Mouse (Mus musculus) embryonic facial prominence, embryonic 10.5 days (tissue): Measurements from ENCODE around the gene Slc39a11. TPM values are rescaled to one million over a fixed set of nuclear protein-coding genes. Genes with fewer than 3 reads are reported as not detected.

Experiments used
- DNase-seq: peaks from one replicate; pipeline ENCODE4 v3.0.0-alpha.2; 2017; ENCODE audit warnings: low spot score
- H3K27ac ChIP-seq: fragments of 300-500 bp; sonication (generic); replicated peaks from 2 replicates; pipeline ENCODE4 v1.5.1; 2016; ENCODE audit warnings: mild to moderate bottlenecking
- H3K27me3 ChIP-seq: fragments of 300-500 bp; sonication (generic); replicated peaks from 2 replicates; pipeline ENCODE4 v1.6.1; 2016; ENCODE audit warnings: low read depth, mild to moderate bottlenecking; ENCODE audit not compliant: poor library complexity, severe bottlenecking
- H3K36me3 ChIP-seq: fragments of 300-500 bp; sonication (generic); replicated peaks from 2 replicates; pipeline ENCODE4 v1.6.1; 2016; ENCODE audit warnings: mild to moderate bottlenecking, moderate library complexity
- H3K4me1 ChIP-seq: fragments of 300-500 bp; sonication (generic); 2 replicates; pipeline ENCODE4 v1.6.1; 2016
- H3K4me3 ChIP-seq: fragments of 300-500 bp; sonication (generic); 2 replicates; pipeline ENCODE4 v1.5.1; 2016; ENCODE audit warnings: mild to moderate bottlenecking, moderate library complexity
- H3K9me3 ChIP-seq: fragments of 300-500 bp; sonication (generic); 2 replicates; pipeline ENCODE4 v1.6.1; 2016; ENCODE audit warnings: mild to moderate bottlenecking
- WGBS: fragments of 180-500 bp; shearing (Covaris S2); methylation state at CpG from one replicate; pipeline ENCODE4 v1.1.7; 2016; 5-methylcytosine and 5-hydroxymethylcytosine counted together
- polyA plus RNA-seq: library from polyadenylated mRNA; unstranded; fragments of >200 nt; fragmentation: Nextera tagmentation; extraction: Ambion mirVana; gene quantifications from 2 replicates; pipeline ENCODE4 v1.2.1, GENCODE M21; 2016

The Slc39a11 gene
- polyA plus RNA-seq, 1 experiment from 2014 or later, result 17.2 TPM

GRCm38 (mm10) chr11:113609581-113609980 lies 40.3 kb downstream of the Slc39a11 start:
- Histone ChIP-seq H3K27me3 (peaks cover 7% of the 10 kb centered on the region; the same call in 1 of the 2 replicates), H3K9me3 (no peaks in the 10 kb centered on the region), H3K4me3 (no peak overlapping the region), H3K27ac (no peak overlapping the region), H3K36me3 (0 out of 2 replicates have a peak, but pooled peaks cover 3% of the 10 kb centered on the region), H3K4me1 (peaks cover 15% of the 10 kb centered on the region)
- 82% methylated on average over 5 of the region's 5 CpGs for WGBS
- no peak for DNase-seq

GRCm38 (mm10) chr11:113607556-113607955 lies 42.3 kb downstream of the Slc39a11 start:
- H3K27me3 ChIP-seq, result no peaks in the 10 kb centered on the region
- H3K4me3 ChIP-seq, result no peak overlapping the region
- WGBS, result 95% methylated on average over 12 of the region's 12 CpGs
- H3K9me3 ChIP-seq, result no peaks in the 10 kb centered on the region
- H3K4me1 ChIP-seq, result peaks cover 24% of the 10 kb centered on the region
- no peak for DNase-seq
- 0 out of 2 replicates have a peak, but pooled peaks cover 3% of the 10 kb centered on the region for H3K36me3 ChIP-seq
- no peak overlapping the region for H3K27ac ChIP-seq

GRCm38 (mm10) chr11:113601616-113602343 lies 48.1 kb downstream of the Slc39a11 start:
- no peak overlapping the region for H3K4me3 ChIP-seq
- no peaks in the 10 kb centered on the region for H3K9me3 ChIP-seq
- DNase-seq, result no peak
- no peaks in the 10 kb centered on the region; the same call in 1 of the 2 replicates for H3K27me3 ChIP-seq
- 63% methylated on average over 12 of the region's 12 CpGs for WGBS
- H3K4me1 ChIP-seq, result peaks cover 34% of the 10 kb centered on the region
- H3K27ac ChIP-seq, result peak overlapping the region; percentile 69
- H3K36me3 ChIP-seq, result 0 out of 2 replicates have a peak, but pooled peaks cover 3% of the 10 kb centered on the region

GRCm38 (mm10) chr11:113600526-113601245 lies 49.2 kb downstream of the Slc39a11 start:
- Histone ChIP-seq H3K4me3 (no peak overlapping the region), H3K9me3 (no peaks in the 10 kb centered on the region), H3K27ac (peak overlapping the region; percentile 51), H3K27me3 (no peaks in the 10 kb centered on the region; the same call in 1 of the 2 replicates), H3K4me1 (peaks cover 34% of the 10 kb centered on the region), H3K36me3 (no peaks in the 10 kb centered on the region)
- DNase-seq, result no peak
- WGBS, result 87% methylated on average over 18 of the region's 18 CpGs

- H3K9me3 ChIP-seq, result no peaks in the 10 kb centered on the region
- 86% methylated on average over 3 of the region's 3 CpGs for WGBS
- H3K4me1 ChIP-seq, result peaks cover 21% of the 10 kb centered on the region
- H3K27ac ChIP-seq, result no peak overlapping the region
- H3K36me3 ChIP-seq, result no peaks in the 10 kb centered on the region
- H3K4me3 ChIP-seq, result no peak overlapping the region
- DNase-seq, result no peak
- no peaks in the 10 kb centered on the region; the same call in 1 of the 2 replicates for H3K27me3 ChIP-seq
These were observed 52.2 kb downstream of the Slc39a11 start for GRCm38 (mm10) chr11:113597632-113598031.

GRCm38 (mm10) chr11:113595144-113595543 lies 54.7 kb downstream of the Slc39a11 start:
- 88% methylated on average over 5 of the region's 5 CpGs for WGBS
- DNase-seq, result no peak
- H3K4me3 ChIP-seq, result no peak overlapping the region
- H3K4me1 ChIP-seq, result 0 out of 2 replicates have a peak, but pooled peaks cover 3% of the 10 kb centered on the region
- no peak overlapping the region for H3K27ac ChIP-seq
- no peaks in the 10 kb centered on the region for H3K36me3 ChIP-seq
- no peaks in the 10 kb centered on the region; the same call in 1 of the 2 replicates for H3K27me3 ChIP-seq
- H3K9me3 ChIP-seq, result no peaks in the 10 kb centered on the region

- H3K4me3 ChIP-seq, result no peak overlapping the region
- no peaks in the 10 kb centered on the region for H3K36me3 ChIP-seq
- H3K27me3 ChIP-seq, result no peaks in the 10 kb centered on the region
- no peak for DNase-seq
- H3K27ac ChIP-seq, result no peak overlapping the region
- H3K9me3 ChIP-seq, result no peaks in the 10 kb centered on the region
- 43% methylated on average over 3 of the region's 3 CpGs for WGBS
- H3K4me1 ChIP-seq, result peaks cover 24% of the 10 kb centered on the region
These were observed 60.9 kb downstream of the Slc39a11 start for GRCm38 (mm10) chr11:113588936-113589335.

- H3K4me3 ChIP-seq, result no peak overlapping the region
- no peaks in the 10 kb centered on the region for H3K36me3 ChIP-seq
- WGBS, result 22% methylated on average over 6 of the region's 6 CpGs
- peaks cover 31% of the 10 kb centered on the region for H3K4me1 ChIP-seq
- H3K27ac ChIP-seq, result peak overlapping the region; percentile 57
- no peaks in the 10 kb centered on the region for H3K9me3 ChIP-seq
- peak; percentile 63 for DNase-seq
- H3K27me3 ChIP-seq, result no peaks in the 10 kb centered on the region
These were observed 63.5 kb downstream of the Slc39a11 start for GRCm38 (mm10) chr11:113586423-113586822.

GRCm38 (mm10) chr11:113583879-113584661 lies 65.8 kb downstream of the Slc39a11 start:
- H3K9me3 ChIP-seq, result no peaks in the 10 kb centered on the region
- no peaks in the 10 kb centered on the region for H3K27me3 ChIP-seq
- H3K4me3 ChIP-seq, result no peak overlapping the region
- no peaks in the 10 kb centered on the region for H3K36me3 ChIP-seq
- peak overlapping the region; percentile 75 for H3K27ac ChIP-seq
- DNase-seq, result no peak
- H3K4me1 ChIP-seq, result peaks cover 28% of the 10 kb centered on the region
- 57% methylated on average over 11 of the region's 11 CpGs for WGBS

- WGBS, result 84% methylated on average over 4 of the region's 4 CpGs
- no peaks in the 10 kb centered on the region for H3K36me3 ChIP-seq
These were observed 72.7 kb downstream of the Slc39a11 start for GRCm38 (mm10) chr11:113577221-113577620.

GRCm38 (mm10) chr11:113572641-113573040 lies 77.2 kb downstream of the Slc39a11 start:
- H3K27me3 ChIP-seq, result no peaks in the 10 kb centered on the region
- no peaks in the 10 kb centered on the region for H3K9me3 ChIP-seq
- no peak overlapping the region for H3K4me3 ChIP-seq
- no peak for DNase-seq
- peaks cover 9% of the 10 kb centered on the region for H3K4me1 ChIP-seq
- H3K27ac ChIP-seq, result no peak overlapping the region
- no peaks in the 10 kb centered on the region for H3K36me3 ChIP-seq
- WGBS, result 79% methylated on average over 6 of the region's 6 CpGs

More at GRCm38 (mm10) chr11:113577221-113577620, 72.7 kb downstream of the Slc39a11 start:
- no peaks in the 10 kb centered on the region for H3K9me3 ChIP-seq
- no peak for DNase-seq
- no peak overlapping the region for H3K4me3 ChIP-seq
- H3K4me1 ChIP-seq, result peaks cover 3% of the 10 kb centered on the region; the same call in 1 of the 2 replicates
- H3K27me3 ChIP-seq, result no peaks in the 10 kb centered on the region
- H3K27ac ChIP-seq, result no peak overlapping the region

GRCm38 (mm10) chr11:113571616-113572015 lies 78.3 kb downstream of the Slc39a11 start:
- Histone ChIP-seq H3K4me1 (peaks cover 9% of the 10 kb centered on the region), H3K9me3 (no peaks in the 10 kb centered on the region), H3K27me3 (no peaks in the 10 kb centered on the region), H3K27ac (no peak overlapping the region), H3K36me3 (no peaks in the 10 kb centered on the region), H3K4me3 (no peak overlapping the region)
- DNase-seq, result no peak
